Mouse (Mus musculus) CD4-positive helper T cell, adult 2 months (primary cell): ENCODE data around the gene Tcf12.

Experiments
- DNase-seq: peaks from one replicate; pipeline ENCODE4 v3.0.0-alpha.2; 2012; ENCODE audit warnings: low read depth, missing footprints, low spot score

The Tcf12 gene

GRCm38 (mm10) chr9:72111622-72112550, at the start of gene Tcf12:
Tcf12 (minus strand) TSS chr9:72111871.
- DNase-seq, result peak; percentile 94

- DNase-seq, result no peak
Measured at GRCm38 (mm10) chr9:72158392-72158791, 46.7 kb upstream of the Tcf12 start.

- no peak for DNase-seq
Measured at GRCm38 (mm10) chr9:72157091-72157490, 45.4 kb upstream of the Tcf12 start.

- DNase-seq, result no peak
Measured at GRCm38 (mm10) chr9:72155250-72156138, 43.8 kb upstream of the Tcf12 start.

GRCm38 (mm10) chr9:72144148-72144547, 32.5 kb upstream of the Tcf12 start:
- no peak for DNase-seq

GRCm38 (mm10) chr9:72137899-72138298, 26.2 kb upstream of the Tcf12 start:
- DNase-seq, result no peak

- no peak for DNase-seq
Measured at GRCm38 (mm10) chr9:72133772-72134245, 22.1 kb upstream of the Tcf12 start.

GRCm38 (mm10) chr9:72133089-72133771, 21.6 kb upstream of the Tcf12 start:
- peak; percentile 89 for DNase-seq

- no peak for DNase-seq
Measured at GRCm38 (mm10) chr9:72132728-72133088, 21.0 kb upstream of the Tcf12 start.

- no peak for DNase-seq
Measured at GRCm38 (mm10) chr9:72129884-72130283, 18.2 kb upstream of the Tcf12 start.

GRCm38 (mm10) chr9:72125442-72125841, 13.8 kb upstream of the Tcf12 start:
- DNase-seq, result no peak

GRCm38 (mm10) chr9:72118490-72118889, 6.8 kb upstream of the Tcf12 start:
- DNase-seq, result no peak

- DNase-seq, result peak; percentile 80
Measured at GRCm38 (mm10) chr9:72111004-72111621, 558 bp downstream of the Tcf12 start.

GRCm38 (mm10) chr9:72110627-72111003, 1.1 kb downstream of the Tcf12 start:
- no peak for DNase-seq

GRCm38 (mm10) chr9:72103471-72103870, 8.2 kb downstream of the Tcf12 start:
- DNase-seq, result no peak

GRCm38 (mm10) chr9:72099945-72100685, 11.6 kb downstream of the Tcf12 start:
- DNase-seq, result peak; percentile 49

GRCm38 (mm10) chr9:72098056-72098455, 13.6 kb downstream of the Tcf12 start:
- DNase-seq, result peak; percentile 57

GRCm38 (mm10) chr9:72097083-72097482, 14.6 kb downstream of the Tcf12 start:
- DNase-seq, result peak; percentile 69

GRCm38 (mm10) chr9:72094675-72095074, 17.0 kb downstream of the Tcf12 start:
- peak; percentile 47 for DNase-seq

GRCm38 (mm10) chr9:72092191-72092590, 19.5 kb downstream of the Tcf12 start:
- peak; percentile 39 for DNase-seq
